Mouse (Mus musculus) kidney, adult 2 months (tissue): Measurements from ENCODE around the gene Cd96.

Experiments
- CTCF ChIP-seq: fragments of 200-500 bp; conservative IDR thresholded peaks from 2 replicates; pipeline ENCODE4 v1.5.1; 2011; ENCODE audit warnings: low read depth, mild to moderate bottlenecking, control low read depth, low read length, moderate library complexity, mixed read lengths; ENCODE audit not compliant: insufficient read depth, insufficient read length
- POLR2A ChIP-seq: fragments of 200-500 bp; IDR thresholded peaks from one replicate; pipeline ENCODE4 v1.6.1; 2011; ENCODE audit warnings: low read depth, low read length, control low read depth

- TF ChIP-seq POLR2A (no peak), CTCF (no peak)
Measured at GRCm38 (mm10) chr16:46001550-46002166, 118.4 kb downstream of the Cd96 start.
